Mouse (Mus musculus): Measurements from ENCODE around the gene Gpam.
"Not testable (repeated sequence)": the region's sequence is repeated elsewhere in the genome, so short reads cannot be mapped to it uniquely, and the experiment has no call there.

The Gpam gene

GRCm38 (mm10) chr19:55127072-55127718 lies at the start of gene Gpam:
Gpam (minus strand) TSS chr19:55127238.
- DNase-seq, result peak in 1 of 2 experiments; percentile 24

- DNase-seq, result no peak
Observed at GRCm38 (mm10) chr19:55171585-55171984, 44.5 kb upstream of the Gpam start.

DNA sequence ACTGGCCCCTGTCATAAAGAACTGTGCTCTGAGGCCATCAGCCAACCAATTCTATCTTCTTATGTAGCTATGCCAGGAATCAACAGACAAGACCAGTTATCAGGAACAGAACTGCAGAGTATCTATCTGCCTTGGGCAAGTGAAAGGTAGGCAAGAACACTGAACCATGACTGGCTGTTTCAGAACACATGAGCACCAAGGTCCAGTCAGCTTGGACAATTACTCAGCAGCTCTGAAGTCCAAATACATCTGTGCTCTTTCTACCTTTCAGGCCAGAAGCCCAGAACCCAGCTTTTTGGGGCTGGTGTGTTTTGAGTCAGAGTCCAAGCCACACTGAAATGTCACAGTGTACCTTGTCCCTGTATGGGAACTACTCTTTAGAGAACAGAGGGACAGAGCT lies 43.4 kb upstream of the Gpam start:
- no peak for DNase-seq

GRCm38 (mm10) chr19:55169236-55169729 lies 42.2 kb upstream of the Gpam start:
- DNase-seq, result not testable (repeated sequence)

- DNase-seq, result no peak
Observed at GRCm38 (mm10) chr19:55168360-55168759, 41.3 kb upstream of the Gpam start.

DNA sequence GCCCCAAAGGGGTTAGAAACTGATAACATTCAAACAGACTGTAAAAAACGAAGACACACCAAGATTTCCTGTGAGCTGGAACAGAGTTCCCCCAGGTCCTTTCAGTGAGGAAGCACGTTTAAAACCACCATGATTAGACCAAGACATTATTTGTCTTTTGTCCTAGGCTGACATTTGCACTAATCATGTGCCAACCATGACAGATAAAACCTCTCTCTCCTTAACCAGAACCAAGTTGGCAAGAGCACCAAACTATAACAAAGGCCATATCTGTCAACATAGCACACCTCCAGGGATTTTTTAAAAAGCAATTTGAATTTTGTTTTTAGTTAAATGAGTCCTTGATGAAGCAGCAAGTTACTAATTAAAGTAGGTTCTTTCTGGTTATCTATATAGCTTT lies 40.7 kb upstream of the Gpam start:
- no peak for DNase-seq

GRCm38 (mm10) chr19:55166741-55167140 lies 39.7 kb upstream of the Gpam start:
- DNase-seq, result no peak

DNA sequence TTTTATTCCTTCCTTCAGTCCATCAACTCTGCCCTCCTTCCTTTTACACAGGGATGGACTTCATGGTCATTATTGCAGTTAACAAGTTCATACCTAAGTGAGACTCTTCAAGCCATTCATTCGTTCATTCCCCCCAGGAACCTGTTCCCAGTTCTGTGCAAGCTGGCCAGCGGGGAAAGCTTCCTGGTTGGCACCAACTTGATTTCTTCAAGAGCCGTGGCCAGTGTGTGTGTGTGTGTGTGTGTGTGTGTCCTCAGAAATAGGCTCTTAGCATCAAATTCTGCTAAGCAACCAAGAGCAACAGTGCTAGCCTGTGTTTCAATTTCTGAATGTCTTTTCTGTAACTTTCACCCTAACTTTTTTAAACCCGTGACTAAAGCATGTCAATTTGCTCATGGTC lies 38.9 kb upstream of the Gpam start:
- DNase-seq, result no peak

DNA sequence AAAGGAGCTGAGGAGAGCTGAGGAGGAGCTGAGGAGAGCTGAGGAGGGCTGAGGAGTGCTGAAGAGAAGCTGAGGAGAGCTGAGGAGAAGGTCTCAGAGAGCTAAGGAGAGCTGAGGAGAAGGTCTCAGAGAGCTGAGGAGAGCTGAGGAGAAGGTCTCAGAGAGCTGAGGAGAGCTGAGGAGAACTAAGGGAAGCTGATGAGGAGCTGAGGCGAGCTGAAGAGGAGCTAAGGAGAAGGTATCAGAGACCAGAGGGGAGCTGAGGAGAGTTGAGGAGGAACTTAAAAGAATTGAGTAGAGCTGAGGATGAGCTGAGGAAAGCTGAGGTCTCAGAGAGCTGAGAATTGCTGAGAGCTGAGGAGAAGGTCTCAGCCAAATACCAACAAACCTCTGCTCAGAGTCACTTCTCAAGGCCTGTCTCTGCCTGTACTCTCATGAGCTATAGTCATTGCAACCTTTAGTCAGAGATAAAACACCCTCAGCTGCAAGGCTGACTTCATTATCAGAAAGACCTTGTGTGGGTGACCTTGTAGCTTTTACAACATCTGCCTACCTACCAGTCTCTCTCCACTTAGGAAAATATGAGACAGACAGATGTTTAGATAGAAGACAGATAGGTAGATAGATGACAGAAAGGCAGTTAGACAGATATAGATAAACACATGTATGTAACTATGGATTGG lies 38.3 kb upstream of the Gpam start:
- DNase-seq, result no peak

DNA sequence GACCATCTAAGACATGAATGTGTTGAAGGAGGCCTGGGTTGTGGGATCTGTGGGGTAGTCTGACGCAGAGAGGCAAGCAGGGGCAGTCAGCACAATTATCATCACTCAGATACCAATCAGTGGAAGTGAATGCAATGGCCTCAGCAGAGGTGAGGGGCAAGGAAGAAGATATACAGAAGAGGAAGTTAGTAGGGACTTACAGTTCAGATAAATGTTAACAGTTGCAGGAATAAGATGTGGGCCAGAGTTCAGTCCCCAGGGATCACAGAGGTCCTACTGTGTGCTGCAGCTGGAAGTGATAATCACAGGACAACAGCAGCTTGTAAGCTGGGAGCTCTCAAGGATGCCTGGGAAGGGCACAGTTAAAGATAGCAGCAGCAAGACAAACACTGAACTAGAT lies 37.1 kb upstream of the Gpam start:
- no peak for DNase-seq

GRCm38 (mm10) chr19:55162271-55162670 lies 35.2 kb upstream of the Gpam start:
- no peak for DNase-seq

- peak; percentile 16 to 34 for DNase-seq
Observed at GRCm38 (mm10) chr19:55159826-55160225, 32.8 kb upstream of the Gpam start.

GRCm38 (mm10) chr19:55158606-55159005 lies 31.6 kb upstream of the Gpam start:
- peak; percentile 35 to 50 for DNase-seq

DNA sequence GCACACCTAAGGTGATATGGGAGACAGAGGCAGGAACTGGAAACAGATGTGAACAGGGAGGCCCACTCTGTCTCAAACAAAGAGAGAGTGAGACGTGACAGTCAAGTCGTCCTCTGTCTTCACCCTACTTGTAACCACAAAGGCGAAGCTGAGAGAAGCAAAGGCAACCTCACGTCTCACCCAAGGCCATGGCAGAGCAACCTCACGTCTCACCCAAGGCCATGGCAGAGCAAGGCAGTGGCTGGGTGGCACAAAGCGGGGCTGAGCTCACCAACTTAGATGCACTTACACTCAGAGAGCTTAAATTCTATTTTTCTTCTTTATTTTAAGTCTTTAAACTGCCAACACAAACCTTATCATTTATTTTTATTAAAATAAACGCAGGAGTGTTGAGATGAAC lies 30.0 kb upstream of the Gpam start:
- no peak for DNase-seq

- no peak for DNase-seq
Observed at GRCm38 (mm10) chr19:55152983-55153382, 25.9 kb upstream of the Gpam start.

- DNase-seq, result not testable (repeated sequence)
Observed at GRCm38 (mm10) chr19:55152274-55152673, 25.2 kb upstream of the Gpam start.

DNA sequence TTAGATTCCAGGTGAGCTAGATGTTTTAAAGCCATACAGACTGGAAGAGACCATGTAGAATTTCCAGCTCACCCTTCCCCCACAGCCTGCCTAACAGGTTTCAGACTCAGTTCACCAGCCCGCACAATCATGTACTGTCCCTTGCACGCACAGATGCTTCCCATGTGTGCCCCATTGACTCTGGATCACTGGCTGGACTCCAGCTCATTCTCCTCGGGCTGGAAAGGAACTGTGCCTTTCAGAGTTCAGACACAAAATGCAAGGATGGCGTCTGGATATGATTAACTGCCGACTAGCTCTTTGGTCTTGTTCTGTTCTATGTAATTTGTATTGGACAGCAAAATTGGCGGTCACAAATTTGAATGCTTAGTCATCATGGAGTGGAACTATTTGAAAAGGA lies 22.6 kb upstream of the Gpam start:
- DNase-seq, result no peak

DNA sequence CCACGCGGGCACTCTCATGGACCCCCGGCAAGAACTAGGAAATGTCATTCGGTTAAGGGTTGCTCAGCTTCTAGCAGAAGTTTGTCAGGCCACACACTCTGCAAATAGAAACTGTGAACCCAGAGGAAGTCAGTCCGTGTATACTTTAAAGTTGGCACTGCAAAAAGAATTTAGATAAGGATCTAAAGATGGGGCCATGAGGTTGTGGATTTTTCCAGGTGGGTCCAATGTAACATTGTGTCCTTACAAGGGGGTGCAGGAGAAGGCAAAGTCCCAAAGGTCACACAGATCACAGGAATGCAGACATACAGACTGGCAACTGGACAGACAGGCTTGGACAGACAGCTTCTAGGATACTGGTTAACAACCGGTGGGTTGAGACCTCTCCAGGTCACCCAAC lies 21.1 kb upstream of the Gpam start:
- no peak for DNase-seq

DNA sequence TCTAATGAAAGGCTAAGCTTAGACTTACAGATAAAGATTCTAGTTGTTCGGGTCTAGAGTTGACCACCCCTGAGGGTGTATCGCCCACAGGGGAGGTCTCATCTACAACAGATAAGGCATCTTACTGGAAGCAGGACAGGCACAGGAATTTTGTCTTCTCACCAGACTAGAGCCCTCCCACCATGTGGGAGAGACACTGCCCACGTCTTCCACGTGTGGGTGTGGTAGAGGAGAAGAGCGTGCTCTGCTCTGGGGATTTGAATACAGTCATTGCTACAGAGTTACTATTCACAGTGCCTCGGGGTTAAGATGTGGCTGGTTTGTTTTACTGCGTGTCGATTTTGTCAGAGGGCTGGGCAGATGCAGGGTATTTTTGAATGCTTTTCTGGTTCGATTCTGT lies 20.5 kb upstream of the Gpam start:
- DNase-seq, result peak; percentile 37 to 56

GRCm38 (mm10) chr19:55145136-55145535 lies 18.1 kb upstream of the Gpam start:
- DNase-seq, result peak in 1 of 2 experiments; percentile 36

DNA sequence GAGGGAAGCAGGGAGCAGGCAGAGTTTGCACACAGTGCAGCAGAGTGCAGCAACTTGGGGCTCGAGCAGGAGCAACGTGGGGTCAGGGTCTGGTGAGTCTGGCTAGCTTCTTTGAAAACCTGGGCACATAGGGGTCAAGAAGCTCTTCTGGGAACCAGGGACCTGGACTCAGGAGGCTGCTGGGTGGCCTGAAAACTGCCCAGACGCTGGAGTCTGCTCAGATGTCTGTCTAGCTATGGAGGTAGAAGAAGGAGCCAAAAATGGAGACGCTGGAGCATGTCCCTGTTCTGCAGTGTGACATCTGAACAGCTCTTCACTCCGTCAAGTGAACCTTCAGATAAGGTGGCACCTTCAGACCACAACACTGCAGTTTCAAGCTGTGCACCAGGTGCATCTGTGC lies 17.7 kb upstream of the Gpam start:
- no peak for DNase-seq

DNA sequence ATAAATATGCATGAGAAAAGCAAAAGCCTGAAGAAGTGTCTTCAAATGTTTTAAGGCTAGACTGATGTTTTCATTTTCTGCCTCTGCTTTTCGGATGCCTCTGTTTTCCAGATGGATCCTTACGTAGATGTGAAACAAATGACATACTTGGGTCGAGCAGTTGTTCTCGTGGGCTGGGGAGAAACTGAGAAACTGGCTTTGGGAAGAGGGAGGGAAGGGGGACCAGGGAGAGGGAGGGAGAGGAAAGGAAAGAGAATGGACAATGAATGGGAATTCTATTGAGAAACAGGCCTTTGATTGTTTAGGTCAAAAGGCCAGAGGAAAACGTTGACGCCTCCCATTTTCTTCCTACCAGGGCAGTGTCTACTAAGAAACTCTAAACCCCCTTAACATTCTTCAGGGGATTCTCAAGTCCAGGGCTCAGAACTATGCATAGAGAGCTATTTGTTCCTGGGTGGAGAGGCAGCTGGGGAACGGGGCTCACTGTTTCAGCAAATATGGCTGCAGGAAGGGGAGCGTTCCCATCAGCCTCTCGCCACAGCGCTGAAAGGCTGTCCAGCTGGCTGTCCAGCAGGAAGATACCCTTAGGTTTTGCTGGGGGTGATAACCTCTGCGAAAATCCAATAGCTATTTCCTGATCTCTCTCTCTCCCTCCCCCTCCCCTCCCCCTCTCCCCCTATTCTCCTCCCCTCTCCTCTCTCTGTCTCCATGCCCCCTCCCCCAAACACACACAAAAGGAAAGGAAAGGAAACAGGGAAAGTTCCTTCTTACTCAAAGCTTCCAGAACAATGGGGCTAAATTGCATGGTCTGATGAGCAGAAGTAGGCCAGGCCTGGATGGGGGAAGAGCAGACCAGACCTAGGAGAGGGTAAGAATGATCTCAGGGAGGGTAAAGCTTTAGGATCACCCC lies 16.6 kb upstream of the Gpam start:
- no peak for DNase-seq

DNA sequence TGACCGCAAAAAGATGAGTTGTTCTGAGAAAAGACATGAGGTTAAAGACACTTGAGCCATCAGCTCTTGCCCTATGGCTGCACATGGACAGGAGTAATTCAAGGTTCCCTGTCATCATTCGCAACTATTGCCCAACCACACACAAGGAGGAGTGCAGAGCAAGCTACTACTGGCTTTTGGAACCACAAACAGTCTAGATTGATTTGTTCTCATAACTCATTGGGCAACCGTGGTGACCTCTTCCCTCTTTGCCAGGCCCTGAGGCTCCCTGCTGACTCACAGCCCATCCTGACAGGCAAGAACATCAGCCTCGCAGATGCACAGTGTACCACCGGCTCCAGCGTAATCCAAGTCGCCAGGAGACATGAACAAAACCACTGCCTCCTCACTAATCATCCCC lies 12.3 kb upstream of the Gpam start:
- no peak for DNase-seq
